Mouse (Mus musculus) embryo, embryonic 11.5 days (tissue): ENCODE measurements around the gene Ss18l1.
A peak's percentile ranks its signal among the peaks of the same experiment; 100 is the strongest.

ENCODE experiments used
- DNase-seq: peaks from one replicate; pipeline ENCODE4 v3.0.0-alpha.2; 2012; ENCODE audit warnings: low read depth, low spot score

Gene Ss18l1

DNA sequence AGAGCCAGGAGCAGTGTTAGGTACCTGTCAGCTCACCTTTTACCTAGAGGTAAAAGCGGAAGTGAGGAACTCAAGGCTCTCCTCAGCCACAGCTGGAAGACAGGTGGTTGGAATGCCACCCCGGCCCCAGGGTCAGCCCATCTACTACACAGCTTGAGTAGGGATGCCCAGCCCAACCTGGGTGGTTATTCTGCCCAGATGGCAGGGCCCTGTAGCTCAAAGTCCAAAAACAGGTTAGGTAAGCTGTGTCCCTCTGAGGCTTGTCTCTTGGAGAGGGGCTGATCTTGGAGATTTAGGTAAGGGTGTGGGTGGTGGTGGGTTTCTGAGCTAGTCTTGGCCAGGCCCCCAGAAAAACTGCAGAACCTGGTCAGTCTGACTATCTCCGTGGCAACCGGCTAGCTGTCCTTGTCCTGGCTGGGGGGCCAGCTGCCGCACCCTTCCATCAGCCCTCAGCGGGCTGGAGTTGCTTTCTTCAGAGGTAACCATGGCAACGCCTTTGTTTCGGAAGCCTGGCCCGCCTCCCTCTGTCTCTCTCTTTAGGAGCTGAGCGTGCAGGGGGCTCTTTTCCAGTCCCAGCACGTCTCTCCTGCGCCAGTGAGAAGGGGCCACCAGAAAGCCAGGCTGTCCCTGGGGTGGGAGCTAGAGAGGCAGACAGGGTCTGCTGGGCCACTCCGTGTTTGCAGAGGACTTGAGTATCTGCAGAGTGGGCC is 75.3 kb downstream of the Ss18l1 start:
- DNase-seq, result no peak

- DNase-seq, result peak; percentile 97
Measured at GRCm38 (mm10) chr2:180118661-180119438, 76.5 kb downstream of the Ss18l1 start, which contains the start of gene Osbpl2. TSS of gene Osbpl2 (plus strand) at chr2:180119306.
